Mouse (Mus musculus) cortical plate, adult 2 months (tissue): ENCODE measurements around the gene Snx15. TPM values are rescaled to one million over a fixed set of nuclear protein-coding genes. Genes with fewer than 3 reads are reported as not detected.

Experiments used
- H3K27ac ChIP-seq: fragments of 200-500 bp; 2 replicates; pipeline ENCODE4 v1.5.1; 2012; ENCODE audit warnings: low read length, control low read depth, inconsistent platforms; ENCODE audit not compliant: insufficient read depth
- H3K4me1 ChIP-seq: fragments of 200-500 bp; 2 replicates; pipeline ENCODE4 v1.6.1; 2011; ENCODE audit warnings: low read length; ENCODE audit not compliant: control insufficient read depth, insufficient read depth
- H3K4me3 ChIP-seq: fragments of 200-500 bp; 2 replicates; pipeline ENCODE4 v1.5.1; 2011; ENCODE audit warnings: mild to moderate bottlenecking, low read length, control low read depth; ENCODE audit not compliant: insufficient read depth
- CTCF ChIP-seq: fragments of 200-500 bp; IDR thresholded peaks from 2 replicates; pipeline ENCODE4 v1.5.1; 2011; ENCODE audit warnings: mild to moderate bottlenecking, control low read depth, low read length; ENCODE audit not compliant: insufficient read depth; ENCODE audit errors: extremely low read depth
- POLR2A ChIP-seq: fragments of 200-500 bp; IDR thresholded peaks from 2 replicates; pipeline ENCODE4 v1.6.1; 2011; ENCODE audit warnings: mild to moderate bottlenecking, low read length, control low read depth; ENCODE audit not compliant: insufficient read depth; ENCODE audit errors: extremely low read depth
- polyA plus RNA-seq: library from polyadenylated mRNA; depleted of rRNA; stranded (reverse); fragments of >200 nt; gene quantifications from 2 replicates; pipeline ENCODE4 v1.2.3, GENCODE M21; 2012; rRNA removed

Gene Snx15
- 63.8 and 68.9 TPM in 2 replicates for polyA plus RNA-seq

DNA sequence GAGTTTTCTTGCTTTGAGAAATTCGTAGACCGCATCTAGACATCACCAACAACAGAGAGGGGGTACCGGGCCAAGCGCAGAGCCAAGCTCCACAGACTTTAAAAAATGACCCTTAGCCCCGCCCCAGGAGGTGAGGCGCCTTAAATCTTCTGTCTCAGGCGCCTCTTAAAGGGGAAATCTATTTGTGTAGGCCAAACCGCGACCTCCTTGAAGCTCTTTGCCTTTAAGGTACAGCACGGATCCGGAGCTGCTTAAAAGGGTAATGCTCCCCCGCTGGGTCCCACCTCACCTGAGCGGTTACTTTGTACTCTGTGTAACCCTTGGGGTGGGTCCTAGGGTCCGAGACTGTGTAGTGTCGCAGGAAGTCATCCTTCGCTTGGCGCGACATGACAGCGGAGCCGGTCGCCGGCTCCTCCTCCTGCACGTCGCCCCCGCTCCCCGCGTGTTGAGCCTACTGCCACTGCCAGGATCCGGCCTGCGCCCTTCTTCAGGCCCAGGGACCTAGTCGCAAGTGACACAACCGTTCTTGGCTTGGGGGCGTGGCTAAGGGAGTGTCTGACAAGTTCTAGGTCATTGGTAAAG lies at the start of gene Snx15:
Gene Snx15 (minus strand): TSS at position 545 of the 582 bp plus-strand sequence.
- peak within 1 kb of the TSS; percentile 60 for H3K4me3 ChIP-seq
- TF ChIP-seq POLR2A: peak; percentile 54; the same call in 1 of the 2 replicates
- TF ChIP-seq CTCF: no peak
- no peaks in the 10 kb centered on the region for H3K4me1 ChIP-seq
- peak within 1 kb of the TSS; percentile 67 for H3K27ac ChIP-seq

- TF ChIP-seq POLR2A (no peak), CTCF (no peak)
- H3K4me3 ChIP-seq: no peak overlapping the region
- no peak overlapping the region for H3K27ac ChIP-seq
- H3K4me1 ChIP-seq: no peaks in the 10 kb centered on the region
Measured at GRCm38 (mm10) chr19:6174771-6175170, 46.7 kb upstream of the Snx15 start.

DNA sequence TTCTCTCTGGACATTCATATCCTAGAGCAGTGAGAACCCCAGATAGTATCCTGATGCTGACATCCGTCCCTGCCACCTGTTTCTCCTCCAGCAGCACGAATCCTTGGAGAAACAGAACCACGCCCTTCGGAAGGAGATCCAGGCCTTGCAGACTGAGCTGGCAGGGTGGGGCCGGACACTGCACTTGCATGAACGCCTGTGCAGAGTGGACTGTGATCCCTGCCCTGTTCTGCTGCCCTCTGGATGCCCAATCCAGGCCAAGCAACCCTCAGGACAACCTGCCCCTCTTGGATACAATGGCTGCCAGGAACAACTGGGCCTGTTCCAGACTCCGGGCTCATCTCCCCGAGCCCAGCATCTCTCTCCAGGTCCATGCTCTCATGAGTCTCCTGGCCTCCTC lies 43.1 kb upstream of the Snx15 start:
- H3K4me3 ChIP-seq: no peak overlapping the region
- H3K27ac ChIP-seq: no peak overlapping the region
- H3K4me1 ChIP-seq: no peaks in the 10 kb centered on the region
- TF ChIP-seq POLR2A: no peak
- TF ChIP-seq CTCF: no peak

DNA sequence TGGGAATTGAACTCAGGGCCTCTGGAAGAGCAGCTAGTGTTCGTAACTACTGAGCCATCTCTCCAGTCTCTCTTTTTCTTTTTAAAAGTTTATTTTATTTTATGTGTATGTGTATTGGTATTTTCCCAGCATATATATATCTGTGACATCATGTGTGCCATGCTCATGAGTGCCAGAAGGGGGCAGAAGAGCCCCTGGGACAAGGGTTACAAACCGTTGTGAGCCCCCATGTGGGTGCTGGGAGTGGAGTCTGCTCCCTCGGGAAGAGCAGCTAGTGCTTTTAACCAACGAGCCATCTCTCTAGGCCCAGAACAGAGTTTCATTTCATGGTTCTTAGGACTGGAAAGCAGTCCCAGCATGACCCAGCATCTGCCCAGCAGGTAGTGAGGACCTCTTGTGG lies 38.6 kb upstream of the Snx15 start:
- H3K27ac ChIP-seq: no peak overlapping the region
- TF ChIP-seq CTCF (no peak), POLR2A (no peak)
- no peaks in the 10 kb centered on the region for H3K4me1 ChIP-seq
- no peak overlapping the region for H3K4me3 ChIP-seq

GRCm38 (mm10) chr19:6163872-6164547 lies 35.9 kb upstream of the Snx15 start:
- no peak for TF ChIP-seq CTCF
- TF ChIP-seq POLR2A: no peak
- Histone ChIP-seq H3K4me3 (no peak overlapping the region), H3K27ac (no peak overlapping the region), H3K4me1 (no peaks in the 10 kb centered on the region)

- Histone ChIP-seq H3K27ac (no peak overlapping the region), H3K4me3 (no peak overlapping the region), H3K4me1 (no peaks in the 10 kb centered on the region)
- TF ChIP-seq CTCF (no peak), POLR2A (no peak)
Measured at GRCm38 (mm10) chr19:6157220-6157619, 29.1 kb upstream of the Snx15 start.

- no peak overlapping the region for H3K27ac ChIP-seq
- TF ChIP-seq POLR2A (no peak), CTCF (0 out of 2 replicates have a peak, but pooled peaks have one; percentile 3)
- H3K4me1 ChIP-seq: no peaks in the 10 kb centered on the region
- no peak overlapping the region for H3K4me3 ChIP-seq
Measured at GRCm38 (mm10) chr19:6156372-6156771, 28.3 kb upstream of the Snx15 start.

GRCm38 (mm10) chr19:6155174-6155573 lies 27.1 kb upstream of the Snx15 start:
- H3K27ac ChIP-seq: no peak overlapping the region
- TF ChIP-seq POLR2A (no peak), CTCF (no peak)
- no peak overlapping the region for H3K4me3 ChIP-seq
- H3K4me1 ChIP-seq: no peaks in the 10 kb centered on the region

- Histone ChIP-seq H3K4me1 (peaks cover 2% of the 10 kb centered on the region; the same call in 1 of the 2 replicates), H3K27ac (no peak overlapping the region), H3K4me3 (no peak overlapping the region)
- TF ChIP-seq CTCF: no peak
- no peak for TF ChIP-seq POLR2A
Measured at GRCm38 (mm10) chr19:6144842-6145241, 16.7 kb upstream of the Snx15 start.

DNA sequence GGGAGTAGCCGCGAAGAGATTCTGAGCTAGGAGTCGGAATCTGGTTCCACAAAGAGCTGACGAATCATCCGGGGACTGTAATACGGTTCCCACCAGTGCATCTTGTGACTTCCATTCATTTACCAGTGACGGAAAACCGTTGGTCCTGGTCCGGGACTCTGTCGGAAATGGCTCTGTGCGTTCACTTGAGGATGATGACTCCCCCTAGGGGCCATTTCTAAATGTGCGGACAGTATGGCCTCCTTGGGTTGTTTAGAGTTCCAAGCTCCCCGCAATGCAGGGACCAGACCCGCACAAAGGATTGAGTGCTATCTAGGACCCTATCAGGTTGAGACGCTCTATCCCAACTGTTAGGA lies 13.3 kb upstream of the Snx15 start, which contains the start of gene Arl2:
Gene Arl2 (minus strand): TSS at position 155 of the 356 bp plus-strand sequence.
- Histone ChIP-seq H3K4me3 (peak within 1 kb of the TSS; percentile 77), H3K4me1 (peaks cover 3% of the 10 kb centered on the region; the same call in 1 of the 2 replicates), H3K27ac (peak within 1 kb of the TSS; percentile 98)
- peak; percentile 50 for TF ChIP-seq CTCF
- TF ChIP-seq POLR2A: no peak; the same call in 1 of the 2 replicates
